Mouse (Mus musculus) kidney, postnatal 0 days (tissue): ENCODE data around the gene Fgfr2. TPM values are rescaled to one million over a fixed set of nuclear protein-coding genes. Genes with fewer than 3 reads are reported as not detected.

Source experiments
- ATAC-seq: fragments of 200-750 bp; cut with Nextera tagmentation; replicated peaks from 2 replicates; pipeline ENCODE4 v1.8.0; 2017; ENCODE audit warnings: low read depth, moderate number of reproducible peaks, moderate TSS enrichment, moderate library complexity; ENCODE audit not compliant: low FRiP score
- DNase-seq: peaks from one replicate; pipeline ENCODE4 v3.0.0-alpha.2; 2016; ENCODE audit warnings: low spot score
- H3K27ac ChIP-seq: fragments of 300-500 bp; sonication (generic); 2 replicates; pipeline ENCODE4 v1.5.1; 2014; ENCODE audit warnings: mild to moderate bottlenecking
- H3K27me3 ChIP-seq: fragments of 300-500 bp; sonication (generic); 2 replicates; pipeline ENCODE4 v1.6.1; 2014; ENCODE audit warnings: low read length, mixed read lengths; ENCODE audit not compliant: insufficient read depth
- H3K36me3 ChIP-seq: fragments of 300-500 bp; sonication (generic); 2 replicates; pipeline ENCODE4 v1.6.1; 2014; ENCODE audit warnings: low read length, mixed read lengths; ENCODE audit not compliant: insufficient read depth
- H3K4me1 ChIP-seq: fragments of 300-500 bp; sonication (generic); replicated peaks from 2 replicates; pipeline ENCODE4 v1.6.1; 2014; ENCODE audit warnings: antibody characterized with exemption, low read length, mixed read lengths; ENCODE audit not compliant: insufficient read depth
- H3K4me2 ChIP-seq: fragments of 300-500 bp; sonication (generic); 2 replicates; pipeline ENCODE4 v1.6.1; 2014; ENCODE audit warnings: mild to moderate bottlenecking, low read length, moderate library complexity, mixed read lengths
- H3K4me3 ChIP-seq: fragments of 300-500 bp; sonication (generic); replicated peaks from 2 replicates; pipeline ENCODE4 v1.5.1; 2014; ENCODE audit warnings: low read depth, low read length
- H3K9ac ChIP-seq: fragments of 300-500 bp; sonication (generic); 2 replicates; pipeline ENCODE4 v1.6.1; 2014; ENCODE audit warnings: low read depth, low read length
- H3K9me3 ChIP-seq: fragments of 300-500 bp; sonication (generic); replicated peaks from 2 replicates; pipeline ENCODE4 v1.6.1; 2016; ENCODE audit warnings: low read length, inconsistent platforms, mixed read lengths
- CTCF ChIP-seq: IDR thresholded peaks from 2 replicates; pipeline ENCODE4 v1.5.1; 2016; ENCODE audit warnings: antibody characterized with exemption, low read depth, mild to moderate bottlenecking, moderate library complexity
- WGBS: fragments of 180-500 bp; shearing (Covaris S2); extraction: QIAGEN DNeasy Blood & Tissue Kit; methylation state at CpG from one replicate; pipeline ENCODE4 v1.1.7; 2014; 5-methylcytosine and 5-hydroxymethylcytosine counted together
- polyA plus RNA-seq: library from polyadenylated mRNA; unstranded; fragments of >200 nt; fragmentation: Nextera tagmentation; extraction: Ambion mirVana; gene quantifications from 2 replicates; pipeline ENCODE4 v1.2.1, GENCODE M21; 2015

Fgfr2 gene
- polyA plus RNA-seq, 1 experiment from 2014 or later: 79.8 TPM

GRCm38 (mm10) chr7:133027930-133028329 is 95.2 kb downstream of the Fgfr2 start:
- 0 out of 2 replicates have a peak, but pooled peaks cover 3% of the 10 kb centered on the region for H3K4me1 ChIP-seq
- no peaks in the 10 kb centered on the region for H3K27me3 ChIP-seq
- no peak for TF ChIP-seq CTCF
- DNase-seq (no peak), ATAC-seq (no peak)
- H3K36me3 ChIP-seq: no peaks in the 10 kb centered on the region
- WGBS: 95% methylated on average over 4 of the region's 4 CpGs
- no peaks in the 10 kb centered on the region for H3K9me3 ChIP-seq
- no peak overlapping the region for H3K4me2 ChIP-seq
- no peak overlapping the region for H3K4me3 ChIP-seq
- no peak overlapping the region for H3K27ac ChIP-seq
- H3K9ac ChIP-seq: no peak overlapping the region

GRCm38 (mm10) chr7:133024694-133025093 is 98.5 kb downstream of the Fgfr2 start:
- Histone ChIP-seq H3K4me1 (peaks cover 7% of the 10 kb centered on the region), H3K4me3 (no peak overlapping the region), H3K9ac (no peak overlapping the region), H3K27me3 (no peaks in the 10 kb centered on the region), H3K9me3 (no peaks in the 10 kb centered on the region), H3K4me2 (no peak overlapping the region), H3K27ac (peak overlapping the region; percentile 34; the same call in 1 of the 2 replicates), H3K36me3 (no peaks in the 10 kb centered on the region)
- 58% methylated on average over 1 of the region's 1 CpGs for WGBS
- DNase-seq: peak; percentile 46
- ATAC-seq: no peak
- no peak for TF ChIP-seq CTCF

DNA sequence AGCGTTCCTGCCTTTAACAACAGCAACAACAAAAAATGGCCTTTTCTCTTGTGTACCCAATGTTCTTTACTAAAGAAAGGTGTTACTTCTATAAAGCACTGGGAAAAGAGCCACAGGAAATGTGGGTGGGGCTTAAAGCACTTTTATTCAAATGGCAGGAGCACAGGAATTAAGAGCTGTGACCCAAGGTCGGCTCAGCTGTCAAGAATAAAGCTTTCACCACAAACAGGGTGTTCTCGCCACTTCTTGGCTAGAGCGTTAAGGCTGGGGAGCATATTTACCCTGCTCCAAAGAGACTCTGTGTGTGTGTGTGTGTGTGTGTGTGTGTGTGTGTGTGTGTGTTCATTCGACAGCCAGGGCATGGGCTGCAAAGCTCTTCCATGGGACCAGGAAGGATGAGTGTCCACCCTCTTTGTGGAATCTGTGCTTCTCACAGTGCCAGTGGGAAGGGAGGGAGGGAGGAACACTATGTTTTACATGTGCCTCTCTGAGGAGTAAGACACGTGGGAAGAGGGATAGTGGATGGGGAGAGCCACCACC is 103.6 kb downstream of the Fgfr2 start:
- Histone ChIP-seq H3K9ac (no peak overlapping the region), H3K27me3 (no peaks in the 10 kb centered on the region), H3K9me3 (no peaks in the 10 kb centered on the region), H3K27ac (no peak overlapping the region), H3K36me3 (no peaks in the 10 kb centered on the region), H3K4me3 (no peak overlapping the region), H3K4me1 (peaks cover 23% of the 10 kb centered on the region), H3K4me2 (no peak overlapping the region)
- DNase-seq: peak; percentile 62
- TF ChIP-seq CTCF: no peak
- WGBS: 25% methylated on average over 6 of the region's 6 CpGs
- ATAC-seq: no peak

DNA sequence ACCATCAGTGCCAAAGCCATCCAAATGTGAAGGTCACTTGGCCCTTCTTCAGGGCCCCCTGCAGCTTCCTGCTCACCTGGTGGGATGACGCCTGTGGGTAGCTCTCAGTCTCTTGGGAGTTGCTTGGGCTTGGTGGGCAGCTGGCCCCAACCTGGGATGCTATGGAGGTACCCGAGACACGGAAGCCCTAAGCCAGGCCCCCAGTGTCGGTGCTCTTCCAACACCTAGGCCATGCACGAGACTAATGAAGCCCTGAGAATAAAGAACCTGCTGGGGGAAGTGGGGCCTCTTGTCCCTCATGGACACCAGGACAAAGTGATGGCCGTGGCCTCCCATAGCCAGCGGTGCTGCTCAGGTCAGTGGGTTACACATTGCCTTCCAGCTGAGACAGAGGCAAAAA is 104.2 kb downstream of the Fgfr2 start:
- Histone ChIP-seq H3K4me2 (no peak overlapping the region), H3K9me3 (no peaks in the 10 kb centered on the region), H3K4me1 (peaks cover 23% of the 10 kb centered on the region), H3K27ac (no peak overlapping the region), H3K9ac (no peak overlapping the region), H3K36me3 (no peaks in the 10 kb centered on the region), H3K27me3 (no peaks in the 10 kb centered on the region), H3K4me3 (no peak overlapping the region)
- WGBS: 72% methylated on average over 7 of the region's 7 CpGs
- no peak for TF ChIP-seq CTCF
- ATAC-seq (no peak), DNase-seq (no peak)

DNA sequence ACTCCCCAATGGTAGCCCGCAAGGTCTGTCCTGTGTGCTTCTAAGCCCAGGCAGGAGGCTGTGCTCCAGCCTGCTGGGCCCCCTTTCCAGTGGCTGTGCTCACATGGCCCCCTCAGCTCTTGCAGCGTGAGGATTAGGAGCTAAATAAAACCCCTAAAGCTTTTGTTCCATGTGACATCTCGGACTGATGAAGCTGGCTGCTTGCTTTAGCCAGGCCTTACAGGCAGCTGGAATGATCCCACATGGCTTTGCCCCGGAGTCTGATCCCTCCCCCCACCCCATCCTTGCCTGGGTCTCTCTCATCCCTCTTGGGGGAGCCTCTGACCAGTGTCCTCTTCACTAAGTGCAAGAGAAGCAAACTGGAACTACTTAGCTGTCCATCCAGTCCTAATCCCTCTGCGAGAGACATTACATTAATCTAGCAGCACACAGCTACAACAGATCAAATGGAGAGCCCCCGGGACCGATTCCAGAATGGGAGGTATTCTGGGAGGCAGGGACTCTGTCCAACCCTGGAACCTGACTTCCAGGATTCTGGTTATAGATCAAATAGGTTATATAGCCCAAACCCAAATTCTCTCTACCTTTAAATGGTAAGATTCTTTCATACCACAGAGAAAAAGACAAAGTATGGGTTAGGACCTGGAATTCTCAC is 107.6 kb downstream of the Fgfr2 start:
- 40% methylated on average over 7 of the region's 7 CpGs for WGBS
- Histone ChIP-seq H3K4me3 (no peak overlapping the region), H3K4me1 (peaks cover 32% of the 10 kb centered on the region), H3K27me3 (no peaks in the 10 kb centered on the region), H3K9me3 (no peaks in the 10 kb centered on the region), H3K4me2 (no peak overlapping the region), H3K36me3 (0 out of 2 replicates have a peak, but pooled peaks cover 2% of the 10 kb centered on the region), H3K27ac (no peak overlapping the region), H3K9ac (0 out of 2 replicates have a peak overlapping the region, but pooled peaks have one; percentile 10)
- DNase-seq (peak; percentile 61), ATAC-seq (no peak)
- no peak for TF ChIP-seq CTCF

DNA sequence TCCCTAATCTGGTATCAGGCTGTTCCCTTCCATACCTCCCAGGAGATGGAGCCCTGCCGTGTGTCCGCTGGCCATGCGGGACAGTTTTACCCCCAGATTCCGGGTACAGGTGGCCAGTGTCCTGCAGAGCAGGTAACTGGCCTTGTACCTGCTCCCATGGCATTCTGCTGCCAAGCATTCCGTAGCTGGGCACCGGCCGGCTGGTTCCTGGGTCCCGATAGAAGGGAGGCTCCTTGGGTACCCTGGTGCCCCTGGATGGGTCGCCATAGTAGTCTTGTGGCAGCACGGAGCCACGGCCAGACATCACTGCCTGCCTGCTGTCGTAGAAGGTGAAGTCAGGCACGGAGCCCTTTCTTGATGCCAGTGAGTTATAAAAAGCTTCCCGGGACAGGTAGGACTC is 108.5 kb downstream of the Fgfr2 start:
- TF ChIP-seq CTCF: no peak
- WGBS: 88% methylated on average over 14 of the region's 14 CpGs
- Histone ChIP-seq H3K9ac (no peak overlapping the region), H3K4me1 (peaks cover 24% of the 10 kb centered on the region), H3K4me3 (no peak overlapping the region), H3K27me3 (no peaks in the 10 kb centered on the region), H3K36me3 (0 out of 2 replicates have a peak, but pooled peaks cover 6% of the 10 kb centered on the region), H3K9me3 (no peaks in the 10 kb centered on the region), H3K4me2 (no peak overlapping the region), H3K27ac (no peak overlapping the region)
- DNase-seq: no peak
- no peak for ATAC-seq
